Mouse (Mus musculus): ENCODE results near the gene Gm5447. TPM values are rescaled to one million over a fixed set of nuclear protein-coding genes. Genes with fewer than 3 reads are reported as not detected.
A peak's percentile ranks its signal among the peaks of the same experiment; 100 is the strongest.

The Gm5447 gene
- total RNA-seq (2021), result not detected
- long read RNA-seq, experiment 1, result 0 reads
- long read RNA-seq, experiment 2, result 0 reads

DNA sequence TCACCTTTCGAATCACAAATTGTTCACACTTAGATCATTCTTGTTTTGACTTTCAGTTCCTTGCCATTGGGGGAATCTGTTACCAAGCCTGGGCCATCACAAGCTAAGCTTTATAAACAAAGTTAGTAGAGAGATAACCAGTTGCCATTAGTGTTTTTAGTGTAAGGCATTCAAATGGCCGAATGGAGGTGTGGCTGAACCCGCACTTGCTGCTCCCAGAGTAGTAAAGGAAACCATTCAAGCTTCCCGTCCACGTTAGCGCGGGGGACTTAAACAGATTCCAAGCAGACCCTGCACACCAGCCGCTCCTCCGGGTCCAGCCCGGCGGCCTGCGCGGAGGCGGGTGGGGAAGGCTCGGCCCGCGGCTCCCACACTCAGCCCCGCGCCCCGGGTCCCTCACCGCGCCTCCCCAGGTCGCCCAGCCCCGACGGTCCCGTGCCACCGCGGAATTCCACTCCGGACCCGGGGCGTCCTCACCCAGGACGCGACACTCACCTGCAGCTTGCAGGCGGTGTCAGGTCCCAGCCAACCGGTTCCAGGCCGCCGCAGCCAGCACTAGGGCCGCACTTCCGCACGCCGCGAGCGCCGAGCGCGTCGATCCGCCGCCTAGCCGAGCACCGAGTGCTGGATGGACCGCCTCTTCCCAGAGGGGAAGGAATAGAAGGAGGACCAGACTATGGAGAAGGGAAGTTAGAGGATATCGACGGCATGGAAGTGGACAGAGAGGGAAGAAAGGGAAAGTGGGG is at the start of gene Gm5447, which contains the start of gene Exoc2:
Gene Gm5447, plus strand, starts transcription at position 704 of the 746 bp plus-strand sequence.
Gene Exoc2, minus strand, starts transcription at position 593 of the 746 bp plus-strand sequence.
- DNase-seq (ENCODE audit: low spot score in 2 of 2), result peak; percentile 76 to 89

DNA sequence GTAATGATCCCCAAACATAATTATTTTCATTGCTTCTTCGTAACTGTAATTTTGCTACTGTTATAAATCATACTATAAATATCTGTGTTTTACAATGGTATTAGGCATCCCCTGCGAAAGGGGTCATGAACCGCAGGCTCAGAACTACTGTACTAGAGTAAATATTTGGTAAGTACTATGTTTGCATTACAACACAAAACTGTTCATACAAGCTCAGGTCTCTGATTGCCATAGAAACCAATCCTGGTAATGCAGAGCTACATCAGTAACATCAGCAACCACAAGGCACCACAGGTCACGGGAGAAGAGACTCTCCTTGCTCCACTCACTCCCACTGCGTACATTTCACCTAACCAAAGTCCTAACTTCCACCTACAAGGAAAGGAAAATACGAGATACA is 49.7 kb upstream of the Gm5447 start:
- DNase-seq (ENCODE audit: low spot score in 2 of 2), result no peak

DNA sequence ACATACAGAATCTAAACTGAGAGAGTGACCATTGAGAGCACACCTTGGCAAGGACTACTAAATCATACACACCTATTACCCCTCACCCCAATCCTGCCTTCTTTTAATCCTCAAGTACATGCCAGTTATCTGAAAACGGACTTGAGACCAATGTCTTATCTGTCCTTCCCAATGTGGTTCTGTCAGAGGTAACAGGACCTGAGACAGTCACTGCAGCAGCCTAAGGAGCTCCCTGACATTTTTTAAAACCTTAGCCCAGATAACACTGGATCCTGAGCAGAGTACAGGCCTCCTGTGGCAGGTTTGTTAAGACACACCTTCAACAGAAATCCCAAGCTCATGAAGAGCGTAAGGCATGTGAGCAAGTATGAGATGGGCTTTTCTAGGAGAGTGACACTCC is 44.9 kb upstream of the Gm5447 start:
- DNase-seq (ENCODE audit: low spot score in 2 of 2), result no peak

DNA sequence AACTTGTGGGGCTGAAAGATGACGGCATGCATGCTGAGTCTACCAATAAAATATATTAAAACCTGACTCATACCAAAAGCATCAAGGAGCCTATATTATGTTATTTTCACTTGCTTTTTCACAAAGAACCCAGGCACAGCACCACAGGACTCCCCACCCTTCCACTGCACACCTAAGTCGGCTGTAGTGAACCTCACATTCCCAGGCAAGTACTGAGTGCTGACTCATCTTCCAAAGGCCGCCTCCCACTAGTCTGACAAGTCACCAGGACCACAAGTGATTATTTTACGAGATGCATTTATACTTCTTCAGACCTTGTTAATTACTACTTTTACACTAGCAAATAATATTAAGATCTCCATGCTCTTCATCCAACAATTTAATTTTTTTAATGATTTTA is 42.4 kb upstream of the Gm5447 start:
- no peak for DNase-seq (ENCODE audit: low spot score in 2 of 2)

DNA sequence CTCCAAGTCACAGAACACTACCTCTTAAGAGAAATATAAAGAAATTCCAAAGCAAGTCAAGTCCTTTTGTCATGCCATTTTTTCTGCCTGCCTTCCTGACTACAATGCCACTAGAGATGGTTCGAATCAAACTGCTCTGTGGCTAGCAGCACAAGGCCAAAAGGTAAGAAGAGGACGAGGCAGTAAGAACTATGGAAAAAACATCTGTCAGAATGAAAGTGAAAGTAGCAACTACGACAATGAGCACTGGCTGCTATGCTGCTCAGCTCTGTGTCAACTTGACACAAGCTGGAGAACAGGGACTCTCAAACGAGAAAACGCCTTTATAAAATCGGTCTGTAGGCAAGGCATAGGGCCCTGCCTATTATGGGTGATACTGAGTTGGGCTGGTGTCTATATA is 41.0 kb upstream of the Gm5447 start:
- no peak for DNase-seq (ENCODE audit: low spot score in 2 of 2)

DNA sequence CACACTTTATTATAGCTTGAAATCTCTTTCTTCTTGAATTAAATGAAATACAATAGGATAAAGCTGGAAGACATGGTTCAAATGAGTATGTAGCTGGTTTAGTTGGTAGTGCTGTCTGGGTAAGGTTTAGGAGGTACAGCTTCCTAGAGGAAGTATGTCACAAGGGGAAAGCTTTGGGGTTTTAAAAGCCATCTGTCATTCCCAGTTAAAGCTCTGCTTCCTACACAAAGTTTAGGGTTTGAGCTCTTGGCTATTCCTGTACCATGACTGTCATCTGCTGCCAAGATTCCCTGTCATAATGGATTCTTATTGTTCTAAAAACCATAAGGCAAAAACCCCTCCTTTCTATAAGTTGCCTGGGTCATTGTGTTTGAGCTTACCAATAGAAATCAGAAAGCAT is 28.2 kb upstream of the Gm5447 start:
- DNase-seq (ENCODE audit: low spot score in 2 of 2), result no peak

DNA sequence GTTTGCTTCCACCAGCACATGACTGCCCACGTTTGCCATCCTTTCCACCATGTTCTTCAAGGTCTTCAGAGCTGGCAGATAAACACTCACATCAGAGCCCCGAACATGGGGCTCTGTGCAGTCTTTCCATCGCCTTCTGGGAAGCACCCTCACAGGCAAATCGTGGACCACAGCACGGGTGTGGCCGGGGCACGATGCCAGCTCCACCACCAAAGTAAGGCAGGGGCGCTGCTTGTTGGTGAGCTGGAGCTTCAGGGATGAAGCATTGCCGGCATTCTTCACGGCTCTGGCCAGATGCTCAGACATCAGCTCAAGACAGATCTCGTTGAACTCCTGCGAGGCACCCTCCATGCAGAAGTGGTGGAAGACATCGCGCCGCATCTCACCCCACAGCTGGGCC is 26.9 kb upstream of the Gm5447 start:
- no peak for DNase-seq (ENCODE audit: low spot score in 2 of 2)

DNA sequence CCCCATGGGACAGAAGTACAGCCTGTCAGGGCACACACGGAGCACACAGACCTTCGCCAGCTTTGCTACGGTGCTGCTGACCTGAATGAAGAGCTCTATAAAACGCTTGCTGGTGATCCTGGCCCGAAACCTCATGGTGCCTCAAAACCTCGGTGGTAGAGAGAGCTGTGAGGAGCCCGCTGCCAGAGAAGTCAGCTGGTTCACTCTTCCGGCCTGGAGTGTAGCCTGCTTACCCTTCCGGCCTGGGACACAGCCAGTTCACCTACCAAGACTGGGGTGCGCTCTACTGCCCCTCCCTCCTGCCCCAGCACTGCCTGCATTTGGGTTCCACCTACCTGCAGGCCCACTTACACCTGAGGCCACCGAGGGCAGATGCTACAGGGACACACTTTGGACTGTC is 26.5 kb upstream of the Gm5447 start, which contains the start of gene Hus1b:
Gene Hus1b, minus strand, starts transcription at position 220 of the 400 bp plus-strand sequence.
- DNase-seq (ENCODE audit: low spot score in 2 of 2), result no peak

DNA sequence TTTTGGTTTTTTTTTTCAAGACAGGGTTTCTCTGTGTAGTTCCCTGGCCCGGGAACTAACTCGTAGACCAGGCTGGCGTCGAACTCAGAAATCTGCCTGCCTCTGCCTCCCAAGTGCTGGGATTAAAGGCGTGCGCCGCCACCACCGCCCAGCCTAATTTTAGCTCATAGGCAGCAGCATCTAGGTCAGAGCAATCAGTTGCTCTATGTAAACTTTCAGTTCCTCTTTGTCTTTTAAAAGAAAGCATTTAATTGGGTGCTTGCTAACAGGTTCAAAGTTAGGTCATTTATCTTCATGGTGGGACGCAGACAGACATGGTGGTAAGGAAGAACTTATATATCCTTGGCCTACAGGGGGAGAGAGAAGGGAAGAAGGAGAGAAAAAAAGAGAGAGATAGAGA is 24.8 kb upstream of the Gm5447 start:
- DNase-seq (ENCODE audit: low spot score in 2 of 2), result no peak

DNA sequence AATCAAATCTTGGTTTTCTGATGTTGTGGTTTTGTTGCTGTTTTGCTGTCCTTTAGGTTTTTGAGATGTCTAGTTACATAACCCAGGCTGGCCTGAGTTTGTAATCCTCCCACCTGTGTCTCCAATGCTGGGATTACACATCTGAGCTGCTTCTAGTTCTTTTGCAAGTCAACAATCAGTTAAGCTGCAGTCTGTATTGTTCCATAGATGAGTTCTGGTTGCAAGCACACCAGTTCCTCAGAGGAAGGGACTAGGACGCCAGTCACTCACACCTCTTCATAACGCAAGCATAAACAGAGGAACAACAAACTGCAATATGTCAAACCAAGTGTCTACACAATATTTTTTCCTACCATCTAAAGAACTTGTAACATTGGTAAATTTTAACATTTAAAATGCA is 22.0 kb upstream of the Gm5447 start:
- no peak for DNase-seq (ENCODE audit: low spot score in 2 of 2)

DNA sequence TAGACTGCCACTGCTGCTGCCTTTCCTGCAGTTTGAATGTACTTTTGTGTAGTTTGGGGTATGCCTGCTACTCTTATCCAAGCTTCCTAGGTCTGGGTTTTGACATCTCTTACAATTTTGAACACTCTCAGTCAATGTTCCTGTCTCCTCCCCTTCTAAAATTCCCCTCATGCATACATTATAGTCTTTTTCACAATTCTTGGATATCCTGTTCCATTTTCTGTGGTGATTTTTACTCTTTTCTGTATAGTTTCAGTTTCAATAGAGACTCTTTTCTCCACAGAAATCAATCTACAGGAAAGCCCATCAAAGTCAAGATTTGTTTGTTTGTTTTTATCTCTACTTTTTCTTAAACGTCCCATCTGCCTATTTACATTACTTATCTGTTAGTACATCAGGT is 20.4 kb upstream of the Gm5447 start:
- DNase-seq (ENCODE audit: low spot score in 2 of 2), result no peak

DNA sequence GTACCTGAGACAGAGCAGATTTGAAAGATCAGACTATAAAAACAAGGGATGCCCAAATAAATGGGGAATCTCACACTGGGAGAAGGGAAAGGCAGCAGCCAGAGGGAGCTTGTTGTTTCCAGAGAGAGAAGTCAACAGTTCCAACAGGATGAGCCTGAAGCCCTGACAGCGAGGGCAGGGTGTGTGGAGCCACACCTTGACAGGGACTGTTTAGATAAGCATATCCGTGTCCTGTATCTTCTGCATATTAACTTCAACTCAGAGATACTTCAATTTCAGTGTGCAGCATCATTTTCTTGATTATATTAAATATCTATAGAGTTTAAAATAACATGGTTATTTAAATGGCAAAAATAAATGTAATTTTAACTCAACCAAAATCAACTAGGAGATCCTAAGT is 13.3 kb upstream of the Gm5447 start:
- DNase-seq (ENCODE audit: low spot score in 2 of 2), result no peak

DNA sequence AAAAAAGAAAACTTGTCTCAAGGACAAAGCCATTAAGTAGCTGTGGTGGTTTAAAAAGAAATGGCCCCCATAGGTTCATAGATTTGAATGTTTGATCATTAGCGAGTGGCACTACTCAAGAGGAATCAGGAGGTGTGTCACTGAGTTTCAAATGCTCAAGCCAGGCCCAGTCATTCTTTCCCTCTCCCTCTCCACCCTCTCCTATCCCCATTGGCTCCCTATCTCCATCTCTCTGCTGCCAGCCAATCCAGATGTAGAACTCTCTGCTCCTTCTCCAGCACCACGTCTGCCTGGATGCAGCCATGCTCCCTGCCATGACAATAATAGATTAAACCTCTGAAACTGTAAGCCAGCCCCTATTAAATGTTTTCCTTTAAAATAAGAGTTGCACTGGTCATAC is 12.1 kb upstream of the Gm5447 start:
- DNase-seq (ENCODE audit: low spot score in 2 of 2), result no peak

DNA sequence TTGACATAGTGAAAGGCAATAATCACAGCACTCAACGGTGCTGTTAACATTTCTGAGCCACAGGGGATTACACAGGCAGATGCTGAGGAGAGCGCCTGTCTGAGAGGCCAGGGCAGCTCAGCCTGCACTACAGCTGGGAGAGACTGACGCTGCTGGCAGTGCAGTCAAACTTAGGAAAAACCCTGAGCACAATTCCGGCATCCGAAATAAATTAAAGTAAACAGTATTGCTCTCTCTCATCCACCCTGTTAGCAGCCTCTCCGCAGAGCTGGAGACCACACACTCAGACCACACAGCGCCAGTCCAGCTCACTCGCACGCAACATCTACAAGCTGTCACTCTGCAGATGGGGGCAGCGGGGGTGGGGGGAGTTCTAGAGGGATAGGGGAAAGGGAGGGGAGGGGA is 7.5 kb upstream of the Gm5447 start:
- no peak for DNase-seq (ENCODE audit: low spot score in 2 of 2)

DNA sequence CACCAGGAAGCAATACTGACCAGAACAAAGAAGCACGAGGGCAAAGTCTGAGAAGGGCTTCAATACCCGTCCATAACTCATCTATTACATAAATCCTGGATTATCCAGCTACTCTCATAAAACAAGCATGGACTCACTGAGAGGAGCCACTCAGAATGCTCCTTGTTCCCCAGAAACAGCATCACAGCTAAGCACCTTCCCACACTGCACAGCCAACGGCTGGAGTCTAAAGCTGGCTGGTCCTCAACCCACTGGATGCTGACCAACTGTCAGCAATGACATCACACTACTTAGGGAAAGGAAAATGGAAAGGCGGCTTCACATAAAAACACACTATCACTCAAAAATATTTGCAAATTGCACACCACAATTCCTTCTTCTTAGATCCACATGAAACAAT is 5.7 kb upstream of the Gm5447 start:
- no peak for DNase-seq (ENCODE audit: low spot score in 2 of 2)

DNA sequence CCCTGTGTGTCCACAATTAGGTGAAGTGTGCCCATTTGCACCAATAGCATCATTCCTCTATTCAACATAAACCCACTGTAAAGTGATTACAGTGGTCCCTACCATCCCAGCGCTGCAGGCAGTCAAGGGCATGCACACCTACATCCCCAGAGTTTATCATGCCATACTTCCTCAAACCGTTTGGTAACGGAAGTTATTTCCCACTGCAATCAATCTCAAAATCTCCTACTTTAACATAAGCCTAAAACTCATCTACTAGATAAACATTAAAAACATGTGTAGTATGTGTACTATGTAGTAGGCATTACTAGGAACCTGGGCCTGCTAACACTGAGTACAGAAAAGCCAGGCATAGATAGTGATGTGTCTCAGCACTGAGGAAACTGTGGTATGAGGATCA is 3.0 kb upstream of the Gm5447 start:
- DNase-seq (ENCODE audit: low spot score in 2 of 2), result no peak

DNA sequence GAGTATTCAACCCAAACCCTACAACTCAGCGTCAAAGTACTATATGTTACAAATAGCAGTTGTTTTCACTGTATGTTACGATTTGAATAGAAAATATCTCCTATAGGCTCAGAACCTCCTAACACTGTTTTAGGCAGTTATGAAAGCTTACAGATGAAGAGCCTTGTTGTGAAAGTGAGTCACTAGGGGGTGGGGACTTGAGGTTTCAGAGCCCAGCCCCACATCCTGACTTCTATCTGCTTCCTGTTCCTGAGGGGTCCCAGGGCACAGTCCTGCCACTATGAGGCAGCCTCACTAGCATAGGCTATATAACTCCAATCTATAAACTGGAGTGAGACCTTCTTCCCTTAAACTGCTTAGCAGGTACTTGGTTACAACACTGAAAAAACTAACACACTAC is 1.9 kb upstream of the Gm5447 start:
- DNase-seq (ENCODE audit: low spot score in 2 of 2), result no peak

DNA sequence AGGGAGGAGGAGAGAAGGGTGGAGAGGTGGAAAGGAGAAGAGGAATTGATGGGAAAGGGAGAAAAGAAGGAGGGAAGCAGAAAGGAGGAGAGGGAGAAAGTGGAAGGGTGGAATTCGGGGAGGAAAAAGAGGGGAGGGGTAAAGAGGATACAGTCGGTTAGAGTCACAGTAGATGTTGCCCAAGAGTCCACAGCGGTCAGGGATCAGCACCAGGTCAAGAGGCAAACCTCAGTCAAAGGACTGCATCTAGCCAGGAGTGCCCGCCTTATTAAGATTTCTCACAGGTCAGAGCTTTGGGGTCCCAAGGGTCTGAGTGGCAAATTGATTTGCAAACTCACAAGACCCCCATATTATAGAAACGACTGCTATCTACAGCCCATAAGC is 235 bp downstream of the Gm5447 start:
- DNase-seq (ENCODE audit: low spot score in 2 of 2), result no peak

DNA sequence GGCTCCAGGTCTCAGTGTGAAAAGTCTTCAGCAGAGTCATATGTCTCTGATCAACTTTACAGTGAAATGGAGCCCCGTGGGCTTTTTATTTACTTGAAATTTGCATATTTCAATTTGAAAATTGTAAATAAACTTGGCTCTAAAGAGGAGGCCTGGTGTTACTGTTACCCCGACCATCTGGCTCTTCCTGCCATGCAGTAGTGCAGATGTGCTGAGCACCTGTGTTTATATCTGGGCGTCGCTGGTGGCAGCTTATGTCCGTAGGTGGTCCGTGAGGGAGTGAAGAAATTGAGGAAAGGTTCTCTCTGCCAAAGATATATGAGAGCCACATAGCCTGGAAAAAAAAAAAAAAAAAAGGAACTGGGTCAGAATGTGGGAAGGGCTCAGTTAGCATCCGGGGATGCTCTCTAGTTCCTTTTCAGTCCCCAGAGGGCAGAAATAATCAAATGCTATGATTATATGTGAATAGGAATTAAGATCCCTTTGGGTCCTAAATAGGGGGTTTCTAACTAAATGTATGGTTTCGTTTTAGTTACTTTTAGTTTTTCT is 2.6 kb downstream of the Gm5447 start:
- DNase-seq (ENCODE audit: low spot score in 2 of 2), result no peak

DNA sequence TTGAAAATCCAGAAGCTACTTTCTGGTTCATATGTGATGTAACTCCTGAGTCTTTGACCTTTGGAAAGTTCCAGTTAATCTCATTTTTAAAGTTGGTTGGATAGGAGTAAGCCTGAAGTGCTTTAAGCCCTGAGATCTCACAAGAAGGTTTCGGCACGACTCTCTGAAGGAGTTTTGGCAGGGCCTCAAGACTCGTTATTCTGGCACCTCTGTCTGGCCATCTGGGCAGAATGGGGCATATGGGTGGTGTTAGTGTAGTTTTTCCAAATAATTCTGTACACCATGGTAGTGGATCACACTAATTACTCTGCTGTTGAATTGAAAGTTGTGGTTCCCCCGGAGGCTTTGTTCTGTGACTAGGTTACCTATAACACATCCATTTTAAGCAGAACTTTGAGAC is 4.2 kb downstream of the Gm5447 start:
- peak; percentile 32 to 40 for DNase-seq (ENCODE audit: low spot score in 2 of 2)

DNA sequence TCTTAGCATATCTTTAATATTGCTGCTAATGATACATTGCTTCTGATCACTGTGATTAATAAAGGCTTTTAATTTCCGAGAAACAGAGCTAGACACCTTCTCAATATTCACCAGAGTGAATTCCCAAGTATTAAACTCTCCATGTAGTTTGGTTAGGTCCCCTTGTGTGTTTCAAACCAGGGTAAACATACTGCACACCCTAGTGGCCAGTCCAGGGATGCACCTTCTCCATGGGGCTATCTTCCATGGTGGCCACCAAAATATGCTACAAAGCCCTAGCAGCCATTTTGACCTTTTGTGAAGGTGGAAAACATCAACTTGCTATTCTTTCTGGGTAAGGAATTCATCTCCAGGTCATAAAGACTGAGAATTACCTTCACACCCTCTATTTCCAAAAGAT is 7.7 kb downstream of the Gm5447 start:
- peak in 1 of 2 experiments; percentile 47 for DNase-seq (ENCODE audit: low spot score in 2 of 2)

DNA sequence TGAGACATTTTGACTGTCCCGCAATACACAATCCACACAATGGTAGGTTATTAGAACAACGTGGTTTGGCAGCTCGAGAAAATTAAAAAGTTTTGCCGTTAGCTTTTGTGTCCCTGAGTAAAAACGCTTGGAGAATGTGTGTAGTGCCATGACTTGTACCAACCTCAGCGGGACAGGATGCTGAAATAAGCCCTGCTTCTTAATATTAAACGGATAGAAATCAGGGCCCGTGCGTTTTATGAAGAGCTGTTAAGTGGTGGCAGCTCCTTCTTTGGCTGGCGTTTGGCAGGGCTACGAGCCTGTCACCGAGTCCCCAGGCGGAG is 11.2 kb downstream of the Gm5447 start:
- DNase-seq (ENCODE audit: low spot score in 2 of 2), result no peak
